Mouse (Mus musculus): ENCODE measurements around the gene Lingo3.
"Not testable (repeated sequence)": the region's sequence is repeated elsewhere in the genome, so short reads cannot be mapped to it uniquely, and the experiment has no call there.

Gene Lingo3

GRCm38 (mm10) chr10:80845055-80845693, 1.3 kb upstream of the Lingo3 start:
- in situ Hi-C loops (cut with MboI, MseI), result no loop called here

GRCm38 (mm10) chr10:80843087-80843930, 530 bp downstream of the Lingo3 start:
- in situ Hi-C loops (cut with MboI, MseI), result no loop called here

- in situ Hi-C loops (cut with MboI, MseI), result no loop called here
These were observed 1.5 kb downstream of the Lingo3 start for GRCm38 (mm10) chr10:80842334-80842733.

GRCm38 (mm10) chr10:80841685-80842084, 2.2 kb downstream of the Lingo3 start:
- in situ Hi-C loops (cut with MboI, MseI), result no loop called here

GRCm38 (mm10) chr10:80839848-80840247, 4.0 kb downstream of the Lingo3 start:
- in situ Hi-C loops (cut with MboI, MseI), result loop anchor here in 1 of 2 experiments (5.0 kb wide), 1 partner anchor 37 kb away; no protein-coding TSS in a partner anchor

- in situ Hi-C loops (cut with MboI, MseI), result loop anchor here in 1 of 2 experiments (5.0 kb wide), 1 partner anchor 39 kb away; no protein-coding TSS in a partner anchor
These were observed 5.4 kb downstream of the Lingo3 start for GRCm38 (mm10) chr10:80838346-80838912.

GRCm38 (mm10) chr10:80837827-80838226, 6.0 kb downstream of the Lingo3 start:
- in situ Hi-C loops (cut with MboI, MseI), result loop anchor here in 1 of 2 experiments (5.0 kb wide), 1 partner anchor 39 kb away; no protein-coding TSS in a partner anchor

- in situ Hi-C loops (cut with MboI, MseI), result loop anchor here in 1 of 2 experiments (5.0 kb wide), 1 partner anchor 40 kb away; no protein-coding TSS in a partner anchor
These were observed 6.9 kb downstream of the Lingo3 start for GRCm38 (mm10) chr10:80836949-80837379.

GRCm38 (mm10) chr10:80835617-80836016, 8.2 kb downstream of the Lingo3 start:
- in situ Hi-C loops (cut with MboI, MseI), result loop anchor here in 1 of 2 experiments (5.0 kb wide), 1 partner anchor 42 kb away; no protein-coding TSS in a partner anchor

GRCm38 (mm10) chr10:80832818-80833217, 11.0 kb downstream of the Lingo3 start:
- in situ Hi-C loops (cut with MboI, MseI), result no loop called here

GRCm38 (mm10) chr10:80831136-80831535, 12.7 kb downstream of the Lingo3 start:
- in situ Hi-C loops (cut with MboI, MseI), result no loop called here

- in situ Hi-C loops (cut with MboI, MseI), result no loop called here
These were observed 14.2 kb downstream of the Lingo3 start for GRCm38 (mm10) chr10:80829359-80830278.

- in situ Hi-C loops (cut with MboI, MseI), result not testable (repeated sequence)
These were observed 15.3 kb downstream of the Lingo3 start for GRCm38 (mm10) chr10:80828587-80828986.

- in situ Hi-C loops (cut with MboI, MseI), result no loop called here
These were observed 15.9 kb downstream of the Lingo3 start for GRCm38 (mm10) chr10:80827870-80828420.

GRCm38 (mm10) chr10:80827063-80827869, 16.6 kb downstream of the Lingo3 start:
- in situ Hi-C loops (cut with MboI, MseI), result no loop called here

GRCm38 (mm10) chr10:80826151-80827062, 17.4 kb downstream of the Lingo3 start, which contains the start of gene Oaz1:
TSS of gene Oaz1 (plus strand) at chr10:80826656.
- in situ Hi-C loops (cut with MboI, MseI), result no loop called here

- in situ Hi-C loops (cut with MboI, MseI), result no loop called here
These were observed 19.0 kb downstream of the Lingo3 start for GRCm38 (mm10) chr10:80824827-80825226.

GRCm38 (mm10) chr10:80823847-80824643, 19.8 kb downstream of the Lingo3 start:
- in situ Hi-C loops (cut with MboI, MseI), result no loop called here
